Mouse (Mus musculus) left cerebral cortex, postnatal 10 days (tissue): Measurements from ENCODE around the gene Mknk1. TPM values are rescaled to one million over a fixed set of nuclear protein-coding genes. Genes with fewer than 3 reads are reported as not detected.

ENCODE experiments used
- total RNA-seq, 2 experiments: library from RNA; stranded (reverse); gene quantifications; 2 replicates each; pipeline ENCODE4 v1.2.3; 2021

The Mknk1 gene
- total RNA-seq, 2 experiments from 2014 or later: 42.9 to 44.9 TPM

Other genes starting within 250 kb of the Mknk1 start
- not detected for gene Cyp4a32, start 238.2 kb upstream of the Mknk1 start, total RNA-seq
- gene Cyp4b1, start 191.5 kb upstream of the Mknk1 start, total RNA-seq: 1 to 10 TPM; 2.7 to 2.9 TPM
- gene Efcab14, start 101.5 kb upstream of the Mknk1 start, total RNA-seq: 10 to 100 TPM; 28.8 to 31.6 TPM
- not detected for gene Tex38, start 58.2 kb upstream of the Mknk1 start, total RNA-seq
- gene Atpaf1, start 54.4 kb upstream of the Mknk1 start, total RNA-seq: 10 to 100 TPM; 27.0 to 29.1 TPM
- gene Mob3c, start 11.1 kb upstream of the Mknk1 start, total RNA-seq: 1 to 10 TPM; 3.8 to 5.8 TPM
- gene Kncn, start 45.2 kb downstream of the Mknk1 start, total RNA-seq: under 1 TPM; 0.16 to 0.64 TPM
- gene 6430628N08Rik, start 51.5 kb downstream of the Mknk1 start, total RNA-seq: under 1 TPM in 1 of 2 experiments, not detected in 1; 0.49 TPM
- gene Dmbx1, start 100.7 kb downstream of the Mknk1 start, total RNA-seq: under 1 TPM; 0.21 to 0.22 TPM
- 10 to 100 TPM; 70.6 to 70.8 TPM for gene Faah, start 178.7 kb downstream of the Mknk1 start, total RNA-seq
- 1 to 10 TPM; 6.8 to 7.3 TPM for gene Nsun4, start 214.7 kb downstream of the Mknk1 start, total RNA-seq
- gene Uqcrh, start 235.9 kb downstream of the Mknk1 start, total RNA-seq: 100 to 1,000 TPM; 411 to 421 TPM
- gene Lrrc41, start 236.1 kb downstream of the Mknk1 start, total RNA-seq: 10 to 100 TPM; 52.3 to 54.0 TPM